Mouse (Mus musculus): ENCODE measurements at regions not wholly inside any gene's neighbourhood (a gene's known extent, or its start where the extent isn't known, plus 50 kb on each side); places are given as distances from the start of the nearest gene placed in this dataset.

DNA sequence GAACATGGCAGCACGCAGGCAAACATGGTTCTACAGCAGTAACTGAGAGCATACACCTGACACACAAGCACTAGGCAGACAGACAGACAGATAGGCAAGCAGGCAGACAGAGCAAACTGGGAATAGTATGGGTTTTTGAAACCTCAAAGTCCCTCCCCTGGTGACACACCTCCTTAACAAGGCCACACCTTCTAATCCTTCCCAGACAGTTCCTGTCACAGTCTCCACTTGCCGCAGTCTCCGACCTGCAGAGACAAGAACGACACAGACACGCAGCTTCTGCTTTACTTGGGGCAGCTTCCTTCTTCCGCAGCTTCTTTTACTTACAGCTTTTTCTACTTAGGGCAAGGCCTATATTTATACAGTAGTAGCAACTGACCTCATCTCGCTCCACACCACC, 155.9 kb upstream of the Cadm1 start:
- H3K4me2 ChIP-seq (ENCODE audit: low read depth) = no peak overlapping the region
- 94% methylated on average over 7 of the region's 7 CpGs for WGBS
- H3K36me3 ChIP-seq (ENCODE audit: control insufficient read depth, insufficient read depth, low read length) = no peaks in the 10 kb centered on the region

DNA sequence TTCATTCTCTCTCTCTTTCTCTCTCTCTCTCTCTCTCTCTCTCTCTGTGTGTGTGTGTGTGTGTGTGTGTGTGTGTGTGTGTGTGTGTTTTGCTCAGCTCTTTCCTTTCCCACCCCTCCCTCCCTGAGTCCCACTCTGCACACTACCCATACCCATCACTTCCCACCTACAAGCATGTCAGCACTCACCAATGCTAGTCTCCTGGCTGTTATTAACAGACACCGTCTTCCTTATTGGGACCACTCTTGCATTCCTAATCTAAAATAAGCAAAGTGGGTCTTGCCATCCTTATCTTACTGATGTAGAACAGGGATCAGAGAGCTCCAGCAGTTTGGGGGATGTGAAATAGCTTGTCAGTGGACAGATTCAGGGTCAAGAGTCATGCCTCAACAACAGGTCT, 153.3 kb upstream of the Cadm1 start:
- Histone ChIP-seq H3K36me3 (ENCODE audit: control insufficient read depth, insufficient read depth, low read length) (no peaks in the 10 kb centered on the region), H3K4me3 (ENCODE audit: low read depth, low read length) (no peak overlapping the region), H3K9ac (ENCODE audit: low read length) (no peak overlapping the region), H3K4me1 (ENCODE audit: control insufficient read depth, insufficient read depth, low read length) (no peaks in the 10 kb centered on the region), H3K27me3 (ENCODE audit: control insufficient read depth, insufficient read depth, low read length) (no peaks in the 10 kb centered on the region), H3K4me2 (ENCODE audit: low read depth) (no peak overlapping the region), H3K9me3 (ENCODE audit: control insufficient read depth, low read length) (0 out of 2 replicates have a peak, but pooled peaks cover 2% of the 10 kb centered on the region), H3K27ac (ENCODE audit: low read depth, low read length) (no peak overlapping the region)
- 82% methylated on average over 1 of the region's 1 CpGs for WGBS
- no peak for ATAC-seq (ENCODE audit: insufficient read depth, low FRiP score, low TSS enrichment)
- DNase-seq (ENCODE audit: low spot score) = no peak

More for the DNA sequence above, 155.9 kb upstream of the Cadm1 start:
- H3K27ac ChIP-seq (ENCODE audit: low read depth, low read length) = no peak overlapping the region
- ATAC-seq (ENCODE audit: insufficient read depth, low FRiP score, low TSS enrichment) (no peak), DNase-seq (ENCODE audit: low spot score) (no peak)
- H3K9me3 ChIP-seq (ENCODE audit: control insufficient read depth, low read length) = 0 out of 2 replicates have a peak, but pooled peaks cover 2% of the 10 kb centered on the region
- H3K27me3 ChIP-seq (ENCODE audit: control insufficient read depth, insufficient read depth, low read length) = no peaks in the 10 kb centered on the region
- no peak overlapping the region for H3K4me3 ChIP-seq (ENCODE audit: low read depth, low read length)
- H3K9ac ChIP-seq (ENCODE audit: low read length) = no peak overlapping the region
- H3K4me1 ChIP-seq (ENCODE audit: control insufficient read depth, insufficient read depth, low read length) = no peaks in the 10 kb centered on the region

DNA sequence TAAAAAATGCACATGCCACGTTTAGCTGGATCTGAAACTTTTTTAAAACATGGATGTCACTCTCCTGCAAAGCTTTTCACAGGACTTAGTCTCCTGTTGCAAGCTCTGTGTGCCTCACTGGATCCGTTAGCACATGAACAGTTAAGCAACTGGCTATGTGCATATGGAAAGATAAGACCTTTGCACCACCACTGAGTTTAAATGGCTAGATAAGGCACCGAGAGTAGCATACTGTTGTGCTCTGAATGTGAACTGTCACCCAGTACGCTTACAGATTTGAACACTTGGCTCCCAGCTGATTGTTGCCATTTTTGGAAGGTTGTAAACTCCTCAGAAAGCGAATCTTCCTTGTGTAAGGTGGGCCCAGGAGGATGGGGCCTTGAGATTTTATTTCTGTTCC, 151.4 kb upstream of the Cadm1 start:
- no peaks in the 10 kb centered on the region for H3K4me1 ChIP-seq (ENCODE audit: control insufficient read depth, insufficient read depth, low read length)
- no peak overlapping the region for H3K4me3 ChIP-seq (ENCODE audit: low read depth, low read length)
- ATAC-seq (ENCODE audit: insufficient read depth, low FRiP score, low TSS enrichment) (no peak), DNase-seq (ENCODE audit: low spot score) (no peak)
- H3K9ac ChIP-seq (ENCODE audit: low read length) = no peak overlapping the region
- H3K4me2 ChIP-seq (ENCODE audit: low read depth) = no peak overlapping the region
- no peaks in the 10 kb centered on the region for H3K27me3 ChIP-seq (ENCODE audit: control insufficient read depth, insufficient read depth, low read length)
- H3K27ac ChIP-seq (ENCODE audit: low read depth, low read length) = no peak overlapping the region
- H3K9me3 ChIP-seq (ENCODE audit: control insufficient read depth, low read length) = 0 out of 2 replicates have a peak, but pooled peaks cover 2% of the 10 kb centered on the region
- 82% methylated on average over 5 of the region's 5 CpGs for WGBS
- H3K36me3 ChIP-seq (ENCODE audit: control insufficient read depth, insufficient read depth, low read length) = no peaks in the 10 kb centered on the region

DNA sequence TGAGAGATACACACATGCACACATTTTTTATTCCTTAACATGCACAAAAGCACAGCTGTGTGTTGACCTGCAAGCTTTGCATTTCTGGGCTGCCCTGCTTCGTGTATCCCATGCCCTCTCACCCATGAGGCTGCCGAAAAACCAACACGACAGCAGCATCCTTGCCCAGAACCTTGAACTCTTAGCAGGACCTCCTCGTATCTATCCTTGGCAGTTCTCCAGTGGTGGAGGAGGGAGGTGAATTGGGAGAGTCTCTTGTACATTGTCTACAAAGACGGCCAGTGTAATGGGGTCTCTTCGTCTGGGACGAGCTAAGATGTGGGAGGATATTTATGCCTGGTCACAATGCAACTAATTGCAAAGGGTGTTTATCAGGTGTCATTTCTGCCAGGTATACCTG, 149.6 kb upstream of the Cadm1 start:
- Histone ChIP-seq H3K27me3 (ENCODE audit: control insufficient read depth, insufficient read depth, low read length) (no peaks in the 10 kb centered on the region), H3K9ac (ENCODE audit: low read length) (no peak overlapping the region), H3K27ac (ENCODE audit: low read depth, low read length) (no peak overlapping the region), H3K4me2 (ENCODE audit: low read depth) (no peak overlapping the region), H3K36me3 (ENCODE audit: control insufficient read depth, insufficient read depth, low read length) (no peaks in the 10 kb centered on the region), H3K4me1 (ENCODE audit: control insufficient read depth, insufficient read depth, low read length) (peaks cover 7% of the 10 kb centered on the region), H3K9me3 (ENCODE audit: control insufficient read depth, low read length) (no peaks in the 10 kb centered on the region), H3K4me3 (ENCODE audit: low read depth, low read length) (no peak overlapping the region)
- ATAC-seq (ENCODE audit: insufficient read depth, low FRiP score, low TSS enrichment) (no peak), DNase-seq (ENCODE audit: low spot score) (no peak)
- WGBS = 89% methylated on average over 7 of the region's 7 CpGs

DNA sequence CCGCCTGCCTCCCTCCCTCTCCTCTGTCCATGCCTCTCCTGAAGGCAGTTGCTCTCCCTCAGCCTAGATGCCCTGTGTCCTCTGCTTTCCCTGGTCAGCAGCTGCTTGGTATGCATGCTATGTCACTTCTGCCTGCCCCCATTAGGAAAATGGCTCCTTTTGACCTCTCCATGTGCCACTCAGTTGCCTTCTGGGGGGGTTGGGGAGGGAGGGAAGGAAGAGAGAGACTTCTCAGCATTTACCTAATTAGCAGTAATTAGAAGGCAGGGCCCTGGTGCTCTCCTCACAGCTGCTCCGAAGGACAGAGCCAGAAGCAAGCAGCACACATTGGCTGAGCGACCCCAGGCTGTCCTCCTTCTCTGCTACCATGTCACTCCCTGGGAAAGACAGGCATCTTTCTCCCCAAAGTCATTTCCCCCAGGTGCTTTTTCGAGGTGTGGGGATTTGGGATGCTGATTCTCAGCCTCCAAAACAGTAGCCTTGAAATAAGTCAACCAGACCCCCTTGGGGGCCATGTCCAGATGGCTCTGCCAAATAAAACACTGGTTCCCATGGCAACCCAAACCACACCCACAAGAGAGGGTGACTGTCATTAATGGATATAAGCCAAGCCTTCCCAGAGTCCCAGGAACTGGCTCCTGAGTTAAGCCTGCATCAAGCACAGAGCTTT, 145.7 kb upstream of the Cadm1 start:
- Histone ChIP-seq H3K4me2 (ENCODE audit: low read depth) (no peak overlapping the region), H3K36me3 (ENCODE audit: control insufficient read depth, insufficient read depth, low read length) (no peaks in the 10 kb centered on the region)

DNA sequence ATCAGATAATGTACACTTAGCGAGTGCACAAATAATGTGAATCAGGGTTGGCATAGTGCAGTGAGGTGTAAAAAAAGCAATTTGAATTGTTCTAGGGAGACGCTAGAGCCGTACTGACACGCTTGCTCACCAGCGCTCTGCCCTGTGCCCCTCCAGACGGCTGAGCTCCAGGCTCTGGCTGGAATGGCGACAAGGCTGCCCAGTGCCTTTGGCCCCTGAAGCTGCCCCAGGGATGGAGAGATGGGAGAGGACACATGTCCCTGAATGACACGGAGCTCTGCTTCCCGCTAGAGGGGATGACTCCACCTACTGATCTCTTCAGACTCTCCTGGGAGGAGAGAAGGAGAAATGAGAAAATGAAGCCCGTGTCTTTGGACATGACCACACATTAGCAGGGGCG, 143.3 kb upstream of the Cadm1 start:
- H3K4me1 ChIP-seq (ENCODE audit: control insufficient read depth, insufficient read depth, low read length) = peaks cover 10% of the 10 kb centered on the region
- no peak overlapping the region for H3K9ac ChIP-seq (ENCODE audit: low read length)
- H3K27me3 ChIP-seq (ENCODE audit: control insufficient read depth, insufficient read depth, low read length) = no peaks in the 10 kb centered on the region
- 75% methylated on average over 11 of the region's 11 CpGs for WGBS
- DNase-seq (ENCODE audit: low spot score) (no peak), ATAC-seq (ENCODE audit: insufficient read depth, low FRiP score, low TSS enrichment) (no peak)
- H3K4me3 ChIP-seq (ENCODE audit: low read depth, low read length) = no peak overlapping the region
- no peak overlapping the region for H3K27ac ChIP-seq (ENCODE audit: low read depth, low read length)
- no peaks in the 10 kb centered on the region for H3K9me3 ChIP-seq (ENCODE audit: control insufficient read depth, low read length)
- H3K4me2 ChIP-seq (ENCODE audit: low read depth) = no peak overlapping the region
- no peaks in the 10 kb centered on the region for H3K36me3 ChIP-seq (ENCODE audit: control insufficient read depth, insufficient read depth, low read length)

More for the DNA sequence above, 145.7 kb upstream of the Cadm1 start:
- Histone ChIP-seq H3K27me3 (ENCODE audit: control insufficient read depth, insufficient read depth, low read length) (no peaks in the 10 kb centered on the region), H3K9me3 (ENCODE audit: control insufficient read depth, low read length) (no peaks in the 10 kb centered on the region), H3K4me3 (ENCODE audit: low read depth, low read length) (no peak overlapping the region), H3K27ac (ENCODE audit: low read depth, low read length) (peak overlapping the region; percentile 60; the same call in 1 of the 2 replicates), H3K4me1 (ENCODE audit: control insufficient read depth, insufficient read depth, low read length) (peaks cover 10% of the 10 kb centered on the region), H3K9ac (ENCODE audit: low read length) (no peak overlapping the region)
- 23% methylated on average over 4 of the region's 4 CpGs for WGBS
- peak; percentile 67 for DNase-seq (ENCODE audit: low spot score)
- ATAC-seq (ENCODE audit: insufficient read depth, low FRiP score, low TSS enrichment) = peak; percentile 61; the same call in 1 of the 2 replicates

DNA sequence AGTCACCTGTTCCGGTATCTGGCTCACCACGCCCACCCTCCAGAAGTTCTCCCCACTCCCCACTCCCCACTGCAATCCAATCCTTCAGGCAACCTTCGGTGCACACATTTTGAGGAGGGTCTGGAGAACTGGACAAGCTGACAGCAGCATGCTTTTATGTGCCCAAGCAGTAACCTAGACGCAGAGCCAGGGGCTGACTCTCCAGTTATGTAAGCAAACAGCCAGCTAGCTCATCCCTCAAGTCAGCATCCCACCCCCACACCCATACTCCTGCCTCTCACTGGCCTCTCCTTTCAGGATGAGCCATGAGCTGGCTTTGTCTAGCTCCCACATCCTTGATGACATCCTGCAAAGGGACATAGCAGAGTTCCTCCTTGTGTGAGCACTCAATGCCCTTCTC, 142.8 kb upstream of the Cadm1 start:
- Histone ChIP-seq H3K4me2 (ENCODE audit: low read depth) (no peak overlapping the region), H3K4me1 (ENCODE audit: control insufficient read depth, insufficient read depth, low read length) (peaks cover 10% of the 10 kb centered on the region), H3K27ac (ENCODE audit: low read depth, low read length) (no peak overlapping the region), H3K4me3 (ENCODE audit: low read depth, low read length) (no peak overlapping the region), H3K9ac (ENCODE audit: low read length) (no peak overlapping the region), H3K36me3 (ENCODE audit: control insufficient read depth, insufficient read depth, low read length) (no peaks in the 10 kb centered on the region), H3K27me3 (ENCODE audit: control insufficient read depth, insufficient read depth, low read length) (no peaks in the 10 kb centered on the region), H3K9me3 (ENCODE audit: control insufficient read depth, low read length) (no peaks in the 10 kb centered on the region)
- DNase-seq (ENCODE audit: low spot score) = no peak
- WGBS = 59% methylated on average over 4 of the region's 4 CpGs
- no peak for ATAC-seq (ENCODE audit: insufficient read depth, low FRiP score, low TSS enrichment)

DNA sequence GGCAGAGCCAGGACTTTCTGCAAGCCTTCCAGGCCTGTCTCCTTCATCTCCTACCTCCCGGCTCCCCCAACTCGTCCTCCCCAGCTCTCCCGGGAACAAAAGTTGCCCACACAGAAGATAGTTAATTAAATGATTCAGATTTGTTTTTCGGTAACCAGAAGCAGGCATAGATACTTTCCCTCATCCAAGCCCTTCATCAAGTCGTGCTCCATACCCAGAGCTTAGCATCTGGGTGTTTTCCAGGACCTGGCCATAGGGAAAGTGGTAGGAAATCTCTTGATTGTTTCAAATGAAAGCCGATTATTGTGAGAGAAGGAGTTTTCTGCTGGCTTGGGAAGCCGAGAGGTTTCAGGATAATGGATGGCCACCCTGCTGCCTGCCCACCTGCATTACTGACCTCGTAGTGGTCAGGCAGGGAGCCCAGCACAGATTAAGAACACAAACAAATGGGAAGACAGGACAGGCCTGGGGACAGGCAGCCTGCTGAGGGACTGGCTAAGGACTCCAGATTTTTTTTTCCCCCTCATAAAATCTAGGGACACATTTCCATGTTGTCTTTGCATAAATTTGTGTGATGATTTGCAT, 142.2 kb upstream of the Cadm1 start:
- ATAC-seq (ENCODE audit: insufficient read depth, low FRiP score, low TSS enrichment) = no peak
- 52% methylated on average over 8 of the region's 8 CpGs for WGBS

DNA sequence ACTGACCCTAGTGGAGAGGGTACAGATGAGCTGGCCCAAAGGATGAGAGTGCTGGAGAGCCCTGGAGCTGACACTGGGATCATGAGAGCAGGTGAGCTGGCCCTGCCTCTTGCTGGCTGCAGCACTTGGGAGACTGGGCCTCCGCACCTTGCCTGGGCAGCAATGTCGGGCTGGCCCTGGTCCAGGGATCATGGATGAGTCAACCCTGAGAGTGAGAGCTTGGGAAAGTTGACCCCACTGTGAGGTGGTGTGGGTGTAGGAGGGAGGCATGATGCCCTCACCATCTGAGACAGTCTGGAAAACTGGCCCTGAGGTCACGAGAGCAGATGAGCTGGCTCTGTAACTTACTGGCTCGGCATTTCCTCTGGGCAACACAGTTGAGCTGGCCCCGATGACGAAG, 140.1 kb upstream of the Cadm1 start:
- no peaks in the 10 kb centered on the region for H3K36me3 ChIP-seq (ENCODE audit: control insufficient read depth, insufficient read depth, low read length)
- H3K27me3 ChIP-seq (ENCODE audit: control insufficient read depth, insufficient read depth, low read length) = no peaks in the 10 kb centered on the region
- DNase-seq (ENCODE audit: low spot score) (no peak), ATAC-seq (ENCODE audit: insufficient read depth, low FRiP score, low TSS enrichment) (no peak)
- H3K9ac ChIP-seq (ENCODE audit: low read length) = no peak overlapping the region
- WGBS = 91% methylated on average over 6 of the region's 6 CpGs
- no peak overlapping the region for H3K4me2 ChIP-seq (ENCODE audit: low read depth)
- H3K4me3 ChIP-seq (ENCODE audit: low read depth, low read length) = no peak overlapping the region
- no peaks in the 10 kb centered on the region for H3K9me3 ChIP-seq (ENCODE audit: control insufficient read depth, low read length)
- H3K27ac ChIP-seq (ENCODE audit: low read depth, low read length) = no peak overlapping the region
- H3K4me1 ChIP-seq (ENCODE audit: control insufficient read depth, insufficient read depth, low read length) = peaks cover 3% of the 10 kb centered on the region; the same call in 1 of the 2 replicates

More for the DNA sequence above, 142.2 kb upstream of the Cadm1 start:
- no peaks in the 10 kb centered on the region for H3K9me3 ChIP-seq (ENCODE audit: control insufficient read depth, low read length)
- H3K4me1 ChIP-seq (ENCODE audit: control insufficient read depth, insufficient read depth, low read length) = peaks cover 10% of the 10 kb centered on the region
- H3K9ac ChIP-seq (ENCODE audit: low read length) = no peak overlapping the region
- no peak overlapping the region for H3K4me2 ChIP-seq (ENCODE audit: low read depth)
- H3K27me3 ChIP-seq (ENCODE audit: control insufficient read depth, insufficient read depth, low read length) = no peaks in the 10 kb centered on the region
- DNase-seq (ENCODE audit: low spot score) = no peak
- H3K4me3 ChIP-seq (ENCODE audit: low read depth, low read length) = no peak overlapping the region
- no peak overlapping the region for H3K27ac ChIP-seq (ENCODE audit: low read depth, low read length)
- H3K36me3 ChIP-seq (ENCODE audit: control insufficient read depth, insufficient read depth, low read length) = no peaks in the 10 kb centered on the region
